Mouse (Mus musculus): ENCODE data around the gene Rnf41. TPM values are rescaled to one million over a fixed set of nuclear protein-coding genes. Genes with fewer than 3 reads are reported as not detected.

The Rnf41 gene
- polyA plus RNA-seq, 1 experiment from 2014 or later = 40.8 TPM

GRCm38 (mm10) chr10:128490912-128491311 is 79.5 kb downstream of the Rnf41 start:
- H3K27ac ChIP-seq = peak overlapping the region; percentile 100; the same call in 1 of the 2 replicates
- H3K4me1 ChIP-seq = peaks cover 42% of the 10 kb centered on the region
- 42% methylated on average over 5 of the region's 5 CpGs for WGBS
- H3K27me3 ChIP-seq = no peaks in the 10 kb centered on the region
- no peak for ATAC-seq (ENCODE audit: insufficient number of reproducible peaks, low FRiP score, low TSS enrichment, low read depth)
- no peak overlapping the region for H3K4me2 ChIP-seq
- H3K9ac ChIP-seq = 0 out of 2 replicates have a peak overlapping the region, but pooled peaks have one; percentile 20
- H3K4me3 ChIP-seq = no peak overlapping the region
- no peaks in the 10 kb centered on the region for H3K9me3 ChIP-seq
- peaks cover 59% of the 10 kb centered on the region for H3K36me3 ChIP-seq

Small RNA genes within 50 kb of the gene (microRNA-seq; reads per million reads assigned to microRNA genes)
- gene Gm25361 = not detected
- gene Gm26308 = not detected
- not detected for gene Mir6914
- 1.6 reads per million for gene Mir6915
- not detected for gene Mir8105

Other genes starting within 250 kb of the Rnf41 start
- gene Rbms2, start 231.4 kb upstream of the Rnf41 start, polyA plus RNA-seq (2015; fragmentation: Nextera tagmentation; extraction: Ambion mirVana) = 42.2 and 43.8 TPM in 2 replicates
- gene Gls2, start 217.2 kb upstream of the Rnf41 start, polyA plus RNA-seq (2015; fragmentation: Nextera tagmentation; extraction: Ambion mirVana) = 1.8 TPM in 2 replicates
- 34.2 and 36.3 TPM in 2 replicates for gene Spryd4, start 199.8 kb upstream of the Rnf41 start, polyA plus RNA-seq (2015; fragmentation: Nextera tagmentation; extraction: Ambion mirVana)
- 0.12 and 0.26 TPM in 2 replicates for gene Mip, start 185.8 kb upstream of the Rnf41 start, polyA plus RNA-seq (2015; fragmentation: Nextera tagmentation; extraction: Ambion mirVana)
- gene Timeless, start 179.6 kb upstream of the Rnf41 start, polyA plus RNA-seq (2015; fragmentation: Nextera tagmentation; extraction: Ambion mirVana) = 46.2 and 46.9 TPM in 2 replicates
- gene Apon, start 157.6 kb upstream of the Rnf41 start, polyA plus RNA-seq (2015; fragmentation: Nextera tagmentation; extraction: Ambion mirVana) = 0.25 and 0.47 TPM in 2 replicates
- gene Apof, start 143.0 kb upstream of the Rnf41 start, polyA plus RNA-seq (2015; fragmentation: Nextera tagmentation; extraction: Ambion mirVana) = 0.22 and 0.27 TPM in 2 replicates
- 12.2 and 13.3 TPM in 2 replicates for gene Stat2, start 141.1 kb upstream of the Rnf41 start, polyA plus RNA-seq (2015; fragmentation: Nextera tagmentation; extraction: Ambion mirVana)
- gene Il23a, start 112.9 kb upstream of the Rnf41 start, polyA plus RNA-seq (2015; fragmentation: Nextera tagmentation; extraction: Ambion mirVana) = 0.17 and 0.20 TPM in 2 replicates
- gene Pan2, start 108.3 kb upstream of the Rnf41 start, polyA plus RNA-seq (2015; fragmentation: Nextera tagmentation; extraction: Ambion mirVana) = 25.1 and 25.2 TPM in 2 replicates
- 347 and 355 TPM in 2 replicates for gene Cnpy2, start 89.2 kb upstream of the Rnf41 start, polyA plus RNA-seq (2015; fragmentation: Nextera tagmentation; extraction: Ambion mirVana)
- gene Cs, start 73.9 kb upstream of the Rnf41 start, polyA plus RNA-seq (2015; fragmentation: Nextera tagmentation; extraction: Ambion mirVana) = 173 and 189 TPM in 2 replicates
- 11.3 and 13.4 TPM in 2 replicates for gene Coq10a, start 42.7 kb upstream of the Rnf41 start, polyA plus RNA-seq (2015; fragmentation: Nextera tagmentation; extraction: Ambion mirVana)
- gene Ankrd52, start 34.5 kb upstream of the Rnf41 start, polyA plus RNA-seq (2015; fragmentation: Nextera tagmentation; extraction: Ambion mirVana) = 11.0 and 11.3 TPM in 2 replicates
- 0.42 TPM in 1 of 2 replicates, not detected in the other for gene Slc39a5, start 10.4 kb upstream of the Rnf41 start, polyA plus RNA-seq (2015; fragmentation: Nextera tagmentation; extraction: Ambion mirVana)
- 60.1 and 62.1 TPM in 2 replicates for gene Nabp2, start 165 bp upstream of the Rnf41 start, polyA plus RNA-seq (2015; fragmentation: Nextera tagmentation; extraction: Ambion mirVana)
- gene Smarcc2, start 47.6 kb downstream of the Rnf41 start, polyA plus RNA-seq (2015; fragmentation: Nextera tagmentation; extraction: Ambion mirVana) = 80.7 and 84.4 TPM in 2 replicates
- 1,269 and 1,341 TPM in 2 replicates for gene Myl6, start 82.5 kb downstream of the Rnf41 start, polyA plus RNA-seq (2015; fragmentation: Nextera tagmentation; extraction: Ambion mirVana)
- gene Myl6b, start 87.0 kb downstream of the Rnf41 start, polyA plus RNA-seq (2015; fragmentation: Nextera tagmentation; extraction: Ambion mirVana) = 4.7 and 7.4 TPM in 2 replicates
- 42.8 and 44.9 TPM in 2 replicates for gene Esyt1, start 114.2 kb downstream of the Rnf41 start, polyA plus RNA-seq (2015; fragmentation: Nextera tagmentation; extraction: Ambion mirVana)
- 13.2 and 15.4 TPM in 2 replicates for gene Zc3h10, start 136.1 kb downstream of the Rnf41 start, polyA plus RNA-seq (2015; fragmentation: Nextera tagmentation; extraction: Ambion mirVana)
- 3,349 and 4,229 TPM in 2 replicates for gene Rpl41, start 137.6 kb downstream of the Rnf41 start, polyA plus RNA-seq (2015; fragmentation: Nextera tagmentation; extraction: Ambion mirVana)
- gene Pa2g4, start 154.3 kb downstream of the Rnf41 start, polyA plus RNA-seq (2015; fragmentation: Nextera tagmentation; extraction: Ambion mirVana) = 194 and 209 TPM in 2 replicates
- gene Erbb3, start 178.0 kb downstream of the Rnf41 start, polyA plus RNA-seq (2015; fragmentation: Nextera tagmentation; extraction: Ambion mirVana) = 20.4 and 20.8 TPM in 2 replicates
- gene Rps26, start 215.1 kb downstream of the Rnf41 start, polyA plus RNA-seq (2015; fragmentation: Nextera tagmentation; extraction: Ambion mirVana) = 584 and 840 TPM in 2 replicates
- gene Ikzf4, start 234.3 kb downstream of the Rnf41 start, polyA plus RNA-seq (2015; fragmentation: Nextera tagmentation; extraction: Ambion mirVana) = 3.5 and 4.1 TPM in 2 replicates

Measured in limb, embryonic 15.5 days (tissue).